Mouse (Mus musculus): ENCODE measurements around the gene Pip4k2c. TPM values are rescaled to one million over a fixed set of nuclear protein-coding genes. Genes with fewer than 3 reads are reported as not detected.
"Not testable (repeated sequence)": the region's sequence is repeated elsewhere in the genome, so short reads cannot be mapped to it uniquely, and the experiment has no call there.

The Pip4k2c gene
- polyA plus RNA-seq, 1 experiment from 2014 or later, result 45.0 TPM

- no peaks in the 10 kb centered on the region for H3K27me3 ChIP-seq (ENCODE audit: insufficient read depth, low read length)
- TF ChIP-seq CTCF (IDR thresholded peaks at IDR 0.05; ENCODE audit: low read depth), result no peak
- WGBS, result 85% methylated on average over 8 of the region's 8 CpGs
- ATAC-seq (replicated peaks; ENCODE audit: low FRiP score, low read depth), result no peak
- H3K4me2 ChIP-seq (ENCODE audit: low read length), result no peak overlapping the region
- H3K36me3 ChIP-seq (ENCODE audit: insufficient read depth, low read length), result peaks cover 40% of the 10 kb centered on the region
- H3K27ac ChIP-seq, result peak overlapping the region; percentile 96
- no peaks in the 10 kb centered on the region for H3K9me3 ChIP-seq (replicated peaks; ENCODE audit: low read length)
- peaks cover 10% of the 10 kb centered on the region; the same call in 1 of the 2 replicates for H3K4me1 ChIP-seq (replicated peaks; ENCODE audit: insufficient read depth, low read length)
- no peak for DNase-seq (ENCODE audit: low spot score)
- no peak overlapping the region for H3K4me3 ChIP-seq (replicated peaks; ENCODE audit: low read depth, low read length)
- H3K9ac ChIP-seq (ENCODE audit: low read depth, low read length), result no peak overlapping the region
These were observed 14.3 kb downstream of the Pip4k2c start for GRCm38 (mm10) chr10:127197104-127197503.

DNA sequence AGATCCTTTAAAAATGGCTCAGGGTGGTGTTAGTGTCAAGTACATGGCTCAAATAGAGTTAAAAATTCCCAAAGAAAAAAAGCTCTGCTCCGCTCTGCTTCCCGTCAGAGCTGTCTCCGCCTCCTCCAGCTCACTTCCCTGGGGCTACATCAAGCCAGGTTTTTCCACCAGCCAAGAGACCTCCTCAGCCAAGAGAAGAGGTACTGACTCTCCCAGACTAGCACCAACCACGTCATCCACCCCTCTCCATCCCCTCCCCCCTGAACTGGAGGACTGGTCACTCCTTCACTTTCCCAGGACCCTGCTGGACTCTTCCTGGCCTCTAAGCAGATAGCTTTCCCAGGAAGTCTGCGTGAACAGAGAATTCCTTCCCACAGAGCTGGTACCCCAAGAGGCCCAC lies 15.0 kb downstream of the Pip4k2c start:
- WGBS, result 0% methylated on average over 5 of the region's 5 CpGs
- H3K4me1 ChIP-seq (replicated peaks; ENCODE audit: insufficient read depth, low read length), result peaks cover 10% of the 10 kb centered on the region; the same call in 1 of the 2 replicates
- H3K9me3 ChIP-seq (replicated peaks; ENCODE audit: low read length), result no peaks in the 10 kb centered on the region
- peaks cover 40% of the 10 kb centered on the region for H3K36me3 ChIP-seq (ENCODE audit: insufficient read depth, low read length)
- TF ChIP-seq CTCF (IDR thresholded peaks at IDR 0.05; ENCODE audit: low read depth), result no peak
- peak; percentile 82 for ATAC-seq (replicated peaks; ENCODE audit: low FRiP score, low read depth)
- H3K9ac ChIP-seq (ENCODE audit: low read depth, low read length), result peak overlapping the region; percentile 87; the same call in 1 of the 2 replicates
- H3K27me3 ChIP-seq (ENCODE audit: insufficient read depth, low read length), result no peaks in the 10 kb centered on the region
- peak; percentile 93 for DNase-seq (ENCODE audit: low spot score)
- peak overlapping the region; percentile 94 for H3K4me2 ChIP-seq (ENCODE audit: low read length)
- H3K27ac ChIP-seq, result peak overlapping the region; percentile 96
- H3K4me3 ChIP-seq (replicated peaks; ENCODE audit: low read depth, low read length), result peak overlapping the region; percentile 86

DNA sequence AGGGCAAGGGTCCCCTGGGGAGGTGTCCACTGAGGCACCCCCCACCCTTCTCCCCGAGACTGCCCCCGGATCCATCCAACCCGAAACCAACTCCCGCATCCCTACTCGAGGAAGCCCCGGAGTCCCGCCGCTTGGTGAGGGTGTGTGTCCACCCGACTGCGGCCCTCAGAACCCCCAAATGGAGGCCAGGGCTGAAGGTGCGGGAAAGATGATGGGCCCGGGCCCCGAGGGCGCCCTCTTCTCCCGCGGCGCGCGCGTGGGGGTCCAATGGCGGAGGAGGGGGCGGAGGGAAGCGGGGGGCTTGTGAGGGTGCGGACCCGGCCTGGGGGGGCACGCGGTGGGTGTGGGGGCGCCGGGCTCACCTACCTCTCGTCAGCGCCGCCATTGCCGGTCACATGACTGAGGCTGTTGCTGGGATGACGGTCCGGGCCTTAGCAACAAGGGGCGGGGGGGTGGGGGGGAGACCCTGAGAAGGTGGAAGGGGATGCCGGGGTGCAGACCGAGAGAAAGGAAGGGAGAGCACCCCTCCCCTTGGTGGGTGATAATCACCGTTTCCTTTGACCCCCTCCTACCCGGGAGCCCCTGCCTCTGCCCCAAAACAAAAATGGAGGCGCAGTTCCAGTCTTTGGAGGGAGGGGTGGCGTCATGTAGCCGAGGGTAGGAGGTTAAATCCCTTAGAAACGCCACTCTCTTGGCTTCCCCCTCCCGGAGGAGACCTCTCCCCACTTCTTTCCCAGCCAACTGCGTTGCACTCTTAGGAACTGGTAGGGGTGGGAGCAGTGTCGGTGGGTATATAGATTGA lies 15.9 kb downstream of the Pip4k2c start, which contains the start of gene Dtx3:
Gene Dtx3 (minus strand): TSS at position 401 of the 802 bp plus-strand sequence.
- TF ChIP-seq CTCF (IDR thresholded peaks at IDR 0.05; ENCODE audit: low read depth), result no peak
- WGBS, result under 1% methylated on average over 39 of the region's 47 CpGs
- ATAC-seq (replicated peaks; ENCODE audit: low FRiP score, low read depth), result peak; percentile 43
- H3K9ac ChIP-seq (ENCODE audit: low read depth, low read length), result peak within 1 kb of the TSS; percentile 87
- DNase-seq (ENCODE audit: low spot score), result peak; percentile 55
- H3K4me1 ChIP-seq (replicated peaks; ENCODE audit: insufficient read depth, low read length), result peaks cover 10% of the 10 kb centered on the region; the same call in 1 of the 2 replicates
- H3K27me3 ChIP-seq (ENCODE audit: insufficient read depth, low read length), result no peaks in the 10 kb centered on the region
- H3K27ac ChIP-seq, result peak within 1 kb of the TSS; percentile 96
- H3K4me3 ChIP-seq (replicated peaks; ENCODE audit: low read depth, low read length), result peak within 1 kb of the TSS; percentile 86
- H3K9me3 ChIP-seq (replicated peaks; ENCODE audit: low read length), result no peaks in the 10 kb centered on the region
- H3K36me3 ChIP-seq (ENCODE audit: insufficient read depth, low read length), result peaks cover 37% of the 10 kb centered on the region
- H3K4me2 ChIP-seq (ENCODE audit: low read length), result peak within 1 kb of the TSS; percentile 94

GRCm38 (mm10) chr10:127194428-127195327 lies 16.7 kb downstream of the Pip4k2c start:
- ATAC-seq (replicated peaks; ENCODE audit: low FRiP score, low read depth), result peak; percentile 47
- TF ChIP-seq CTCF (IDR thresholded peaks at IDR 0.05; ENCODE audit: low read depth), result no peak

GRCm38 (mm10) chr10:127193011-127193410 lies 18.4 kb downstream of the Pip4k2c start:
- Histone ChIP-seq H3K36me3 (ENCODE audit: insufficient read depth, low read length) (peaks cover 17% of the 10 kb centered on the region), H3K4me3 (replicated peaks; ENCODE audit: low read depth, low read length) (no peak overlapping the region), H3K4me2 (ENCODE audit: low read length) (no peak overlapping the region), H3K27me3 (ENCODE audit: insufficient read depth, low read length) (no peaks in the 10 kb centered on the region), H3K27ac (no peak overlapping the region), H3K9me3 (replicated peaks; ENCODE audit: low read length) (no peaks in the 10 kb centered on the region), H3K9ac (ENCODE audit: low read depth, low read length) (no peak overlapping the region), H3K4me1 (replicated peaks; ENCODE audit: insufficient read depth, low read length) (peaks cover 21% of the 10 kb centered on the region; the same call in 1 of the 2 replicates)
- ATAC-seq (replicated peaks; ENCODE audit: low FRiP score, low read depth) (no peak), DNase-seq (ENCODE audit: low spot score) (no peak)
- no peak for TF ChIP-seq CTCF (IDR thresholded peaks at IDR 0.05; ENCODE audit: low read depth)
- WGBS, result 65% methylated on average over 9 of the region's 9 CpGs

More at GRCm38 (mm10) chr10:127194428-127195327, 16.7 kb downstream of the Pip4k2c start:
- peak; percentile 56 for DNase-seq (ENCODE audit: low spot score)
- Histone ChIP-seq H3K4me1 (replicated peaks; ENCODE audit: insufficient read depth, low read length) (peaks cover 16% of the 10 kb centered on the region; the same call in 1 of the 2 replicates), H3K9me3 (replicated peaks; ENCODE audit: low read length) (no peaks in the 10 kb centered on the region), H3K4me3 (replicated peaks; ENCODE audit: low read depth, low read length) (peak overlapping the region; percentile 86), H3K9ac (ENCODE audit: low read depth, low read length) (peak overlapping the region; percentile 87), H3K27me3 (ENCODE audit: insufficient read depth, low read length) (no peaks in the 10 kb centered on the region), H3K27ac (peak overlapping the region; percentile 96), H3K36me3 (ENCODE audit: insufficient read depth, low read length) (peaks cover 32% of the 10 kb centered on the region), H3K4me2 (ENCODE audit: low read length) (peak overlapping the region; percentile 94)
- WGBS, result 6% methylated on average over 22 of the region's 22 CpGs

DNA sequence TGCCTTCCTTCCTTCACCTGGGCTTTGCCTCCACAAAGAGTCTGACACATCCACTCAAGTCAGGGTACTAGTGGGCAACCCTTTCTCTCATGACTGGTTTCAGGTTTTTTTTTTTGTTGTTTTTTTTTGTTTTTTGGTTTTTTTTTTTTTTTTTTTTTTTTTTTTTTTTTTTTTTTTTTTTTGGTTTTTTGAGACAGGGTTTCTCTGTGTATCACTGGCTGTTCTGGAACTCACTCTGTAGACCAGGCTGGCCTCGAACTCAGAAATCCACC lies 19.4 kb downstream of the Pip4k2c start:
- H3K4me3 ChIP-seq (replicated peaks; ENCODE audit: low read depth, low read length); ATAC-seq (replicated peaks; ENCODE audit: low FRiP score, low read depth); H3K9ac ChIP-seq (ENCODE audit: low read depth, low read length); H3K27me3 ChIP-seq (ENCODE audit: insufficient read depth, low read length); H3K4me2 ChIP-seq (ENCODE audit: low read length); H3K9me3 ChIP-seq (replicated peaks; ENCODE audit: low read length); H3K27ac ChIP-seq; DNase-seq (ENCODE audit: low spot score): not testable (repeated sequence)
- Histone ChIP-seq H3K4me1 (replicated peaks; ENCODE audit: insufficient read depth, low read length) (peaks cover 21% of the 10 kb centered on the region; the same call in 1 of the 2 replicates), H3K36me3 (ENCODE audit: insufficient read depth, low read length) (peaks cover 12% of the 10 kb centered on the region; the same call in 1 of the 2 replicates)
- 81% methylated on average over 1 of the region's 1 CpGs for WGBS
